Mouse (Mus musculus): Measurements from ENCODE around the gene Helt. TPM values are rescaled to one million over a fixed set of nuclear protein-coding genes. Genes with fewer than 3 reads are reported as not detected.

The Helt gene
- polyA plus RNA-seq, 1 experiment from 2014 or later = 5.8 TPM

DNA sequence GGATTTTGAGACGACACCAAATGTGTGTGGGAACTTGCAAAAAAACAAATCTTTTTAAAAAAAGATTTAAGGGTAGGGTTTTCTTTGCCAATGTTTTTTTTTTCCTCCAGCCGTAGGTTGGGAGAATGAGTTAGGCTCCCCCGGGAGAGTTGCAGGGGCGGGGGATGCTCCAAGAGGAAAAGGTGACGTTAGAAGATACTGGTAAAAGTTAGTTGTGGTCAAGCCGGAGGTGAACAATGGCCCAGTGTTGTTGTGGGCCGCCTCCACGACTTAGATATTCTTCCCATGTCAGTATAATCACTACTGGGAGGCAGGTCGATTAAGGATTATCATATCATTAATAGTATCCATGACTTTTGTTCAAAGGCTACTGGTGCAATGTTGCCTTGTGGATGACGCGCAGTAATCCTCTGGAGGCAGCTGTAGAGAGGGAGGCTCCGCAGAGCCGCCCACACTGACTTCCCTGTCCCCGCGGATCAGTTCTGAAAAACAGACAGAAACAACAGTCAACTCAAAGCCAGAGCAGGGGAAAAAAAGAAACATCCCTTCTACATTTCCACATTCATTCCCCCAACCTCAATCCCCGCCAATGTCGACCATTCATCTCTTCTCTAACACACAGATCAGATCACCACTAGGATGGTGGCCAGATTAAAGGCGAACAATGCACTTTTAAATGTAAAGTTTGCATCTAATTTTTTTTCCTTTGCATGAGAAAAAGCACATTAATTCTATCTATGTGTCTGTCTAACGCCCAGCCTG is 36.4 kb downstream of the Helt start:
- Histone ChIP-seq H3K27ac (no peak overlapping the region), H3K4me2 (peak overlapping the region; percentile 40), H3K9ac (no peak overlapping the region), H3K27me3 (replicated peaks) (no peaks in the 10 kb centered on the region), H3K36me3 (replicated peaks) (no peaks in the 10 kb centered on the region), H3K9me3 (no peaks in the 10 kb centered on the region), H3K4me1 (peaks cover 7% of the 10 kb centered on the region), H3K4me3 (no peak overlapping the region)
- peak; percentile 45; the same call in 1 of the 2 replicates for ATAC-seq (replicated peaks)
- 11% methylated on average over 19 of the region's 19 CpGs for WGBS

DNA sequence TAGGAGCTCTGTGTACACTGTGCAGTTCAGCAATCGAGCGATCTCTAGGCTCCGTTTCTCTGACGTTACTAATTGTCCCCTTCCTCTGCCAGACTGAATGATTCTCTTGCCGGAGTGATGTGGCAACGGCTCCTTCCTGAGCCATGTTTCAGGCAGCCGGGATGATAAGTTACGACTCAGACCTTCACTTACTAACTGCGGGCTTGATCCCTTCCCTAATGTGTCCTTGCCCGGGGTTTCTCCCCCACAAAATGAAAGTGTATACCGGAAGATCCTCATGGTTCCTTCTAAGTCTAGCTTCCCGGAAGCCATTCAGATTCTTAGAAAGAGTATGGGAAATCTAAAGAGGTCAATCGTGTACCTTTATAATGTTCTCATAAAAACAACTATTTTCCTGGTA is 42.0 kb downstream of the Helt start:
- WGBS = 79% methylated on average over 13 of the region's 13 CpGs
- no peak overlapping the region for H3K4me3 ChIP-seq
- peaks cover 7% of the 10 kb centered on the region for H3K4me1 ChIP-seq
- H3K36me3 ChIP-seq (replicated peaks) = no peaks in the 10 kb centered on the region
- H3K27ac ChIP-seq = no peak overlapping the region
- H3K9me3 ChIP-seq = no peaks in the 10 kb centered on the region
- ATAC-seq (replicated peaks) = no peak
- H3K9ac ChIP-seq = no peak overlapping the region
- H3K4me2 ChIP-seq = 0 out of 2 replicates have a peak overlapping the region, but pooled peaks have one; percentile 1
- peaks cover 12% of the 10 kb centered on the region for H3K27me3 ChIP-seq (replicated peaks)

DNA sequence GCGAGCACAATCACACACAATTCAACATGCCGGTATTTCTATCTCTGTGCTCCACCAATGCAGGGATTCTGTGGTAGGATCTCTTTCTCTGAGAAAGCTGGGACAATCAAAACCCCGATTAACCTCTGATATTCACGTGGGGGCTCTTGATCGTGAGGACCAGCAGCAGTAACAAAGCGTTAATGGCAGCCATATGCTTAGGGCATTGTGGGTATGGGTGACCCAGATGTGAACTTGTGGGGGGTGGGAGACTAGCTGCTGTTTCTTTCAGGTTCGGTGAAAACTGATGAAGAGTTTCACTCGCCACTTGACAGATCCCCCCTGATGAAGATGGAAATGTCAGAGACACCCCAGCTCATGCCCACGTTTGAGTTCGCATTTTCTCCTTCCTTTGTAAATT is 42.9 kb downstream of the Helt start:
- no peak overlapping the region for H3K27ac ChIP-seq
- no peak overlapping the region for H3K9ac ChIP-seq
- H3K9me3 ChIP-seq = no peaks in the 10 kb centered on the region
- H3K4me2 ChIP-seq = peak overlapping the region; percentile 32
- no peaks in the 10 kb centered on the region for H3K36me3 ChIP-seq (replicated peaks)
- 34% methylated on average over 10 of the region's 10 CpGs for WGBS
- peaks cover 15% of the 10 kb centered on the region for H3K27me3 ChIP-seq (replicated peaks)
- no peak overlapping the region for H3K4me3 ChIP-seq
- no peak for ATAC-seq (replicated peaks)
- peaks cover 7% of the 10 kb centered on the region for H3K4me1 ChIP-seq

DNA sequence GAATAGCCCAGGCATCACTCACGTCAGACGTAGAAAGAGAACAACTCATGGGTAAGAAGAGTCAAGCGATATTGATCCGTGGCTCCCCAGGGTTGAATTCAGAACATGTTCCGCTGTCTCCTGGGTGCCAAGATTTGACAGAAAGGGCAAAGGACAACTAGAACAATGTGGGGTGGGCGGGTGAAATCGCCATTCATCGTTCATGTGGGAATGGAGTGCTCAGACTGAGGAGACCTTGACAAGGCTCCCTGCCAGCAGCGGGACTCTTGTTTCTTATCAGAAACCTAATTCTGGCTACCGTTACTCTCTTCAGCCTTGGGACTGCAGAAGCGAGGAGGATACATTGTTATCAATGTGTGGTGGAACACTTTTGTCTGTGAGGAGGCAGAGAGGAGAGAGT is 48.1 kb downstream of the Helt start:
- H3K36me3 ChIP-seq (replicated peaks) = no peaks in the 10 kb centered on the region
- ATAC-seq (replicated peaks) = no peak
- no peak overlapping the region for H3K9ac ChIP-seq
- peaks cover 3% of the 10 kb centered on the region for H3K4me1 ChIP-seq
- H3K27me3 ChIP-seq (replicated peaks) = peaks cover 25% of the 10 kb centered on the region
- 26% methylated on average over 11 of the region's 11 CpGs for WGBS
- no peak overlapping the region for H3K27ac ChIP-seq
- H3K4me2 ChIP-seq = no peak overlapping the region
- H3K4me3 ChIP-seq = no peak overlapping the region
- no peaks in the 10 kb centered on the region for H3K9me3 ChIP-seq

DNA sequence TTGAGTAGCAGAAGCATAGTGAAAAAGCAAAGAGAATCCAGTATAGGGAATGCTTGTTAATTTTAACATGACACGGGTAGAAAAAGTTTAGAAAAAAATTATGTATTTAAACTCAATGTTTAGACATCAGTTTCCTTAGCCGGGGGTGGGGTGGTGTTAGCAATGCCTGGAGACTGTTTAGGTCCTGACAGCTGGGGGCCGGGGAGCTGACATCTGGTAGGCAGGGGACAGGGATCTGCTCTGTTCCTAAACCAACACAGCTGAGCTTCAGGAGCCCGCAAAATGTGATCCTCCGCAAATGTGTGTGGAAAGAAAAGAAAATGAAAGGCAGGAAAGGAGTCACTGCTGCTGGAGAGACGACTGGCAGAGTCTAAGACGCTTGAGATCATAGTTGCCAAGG is 51.5 kb downstream of the Helt start:
- Histone ChIP-seq H3K4me1 (no peaks in the 10 kb centered on the region), H3K9ac (no peak overlapping the region), H3K36me3 (replicated peaks) (no peaks in the 10 kb centered on the region), H3K4me3 (no peak overlapping the region), H3K9me3 (no peaks in the 10 kb centered on the region), H3K27me3 (replicated peaks) (peaks cover 19% of the 10 kb centered on the region), H3K27ac (no peak overlapping the region), H3K4me2 (no peak overlapping the region)
- 50% methylated on average over 7 of the region's 7 CpGs for WGBS
- no peak for ATAC-seq (replicated peaks)

Other genes with a start within 250 kb of the Helt start
- 27.3 and 29.2 TPM in 2 replicates for gene Cfap97, start 142.9 kb downstream of the Helt start, polyA plus RNA-seq (2015; fragmentation: Nextera tagmentation; extraction: Ambion mirVana)
- gene Snx25, start 142.5 kb downstream of the Helt start, polyA plus RNA-seq (2015; fragmentation: Nextera tagmentation; extraction: Ambion mirVana) = 9.9 and 10.5 TPM in 2 replicates
- 811 and 847 TPM in 2 replicates for gene Slc25a4, start 83.4 kb downstream of the Helt start, polyA plus RNA-seq (2015; fragmentation: Nextera tagmentation; extraction: Ambion mirVana)
- 17.2 and 18.8 TPM in 2 replicates for gene Acsl1, start 176.4 kb upstream of the Helt start, polyA plus RNA-seq (2015; fragmentation: Nextera tagmentation; extraction: Ambion mirVana)